Mouse (Mus musculus): ENCODE measurements around the gene Erv3. TPM values are rescaled to one million over a fixed set of nuclear protein-coding genes. Genes with fewer than 3 reads are reported as not detected.

The Erv3 gene
- polyA plus RNA-seq, 1 experiment: not detected

DNA sequence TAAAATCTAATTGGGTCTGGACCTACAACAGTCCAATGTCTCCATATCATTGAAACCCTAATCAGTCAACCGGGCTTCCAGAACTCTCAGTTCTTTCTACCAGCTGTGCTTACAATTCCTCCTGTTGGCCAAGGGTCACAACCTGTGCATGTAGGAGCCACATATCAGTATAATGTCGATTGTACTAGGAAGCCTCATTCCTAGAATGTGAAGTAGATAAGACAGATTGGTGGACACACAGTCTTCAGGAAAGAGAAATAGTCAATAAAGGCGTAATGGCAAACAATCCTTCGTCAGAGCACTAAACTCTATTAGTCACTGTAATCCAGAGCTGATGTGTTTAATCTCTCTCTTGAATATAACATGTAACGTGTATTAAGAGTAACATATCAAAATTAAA lies 9.4 kb upstream of the Erv3 start:
- Histone ChIP-seq H3K4me3 (replicated peaks) (no peak overlapping the region), H3K27me3 (replicated peaks) (peaks cover 4% of the 10 kb centered on the region), H3K4me1 (peaks cover 7% of the 10 kb centered on the region; the same call in 1 of the 2 replicates), H3K36me3 (replicated peaks; ENCODE audit: low read length) (no peaks in the 10 kb centered on the region), H3K9me3 (peaks cover 7% of the 10 kb centered on the region)
- TF ChIP-seq GATA1 (IDR thresholded peaks at IDR 0.05; ENCODE audit: borderline replicate concordance, low read length): no peak
- no peak for TF ChIP-seq FLI1 (IDR thresholded peaks at IDR 0.05; ENCODE audit: low read length)

DNA sequence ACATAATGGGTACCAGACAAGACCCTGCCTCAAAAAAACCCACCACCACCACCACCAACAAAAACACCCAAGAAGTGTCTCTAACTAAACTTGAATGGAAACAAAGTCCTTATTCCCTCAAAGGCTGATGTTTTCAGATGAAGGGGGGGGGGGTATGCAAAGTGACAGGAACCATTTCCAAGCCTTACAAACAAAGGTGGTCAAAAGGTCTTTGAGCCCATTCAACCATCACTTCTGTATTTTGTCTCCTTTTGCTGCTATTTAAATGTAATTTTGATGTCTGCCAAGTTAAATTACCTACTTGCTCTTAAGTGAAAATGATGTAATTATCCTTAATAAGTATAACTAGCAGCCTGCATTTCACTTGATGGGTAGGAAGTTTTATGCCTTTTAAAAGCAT lies 7.1 kb upstream of the Erv3 start:
- Histone ChIP-seq H3K4me1 (peaks cover 11% of the 10 kb centered on the region; the same call in 1 of the 2 replicates), H3K36me3 (replicated peaks; ENCODE audit: low read length) (no peaks in the 10 kb centered on the region)

DNA sequence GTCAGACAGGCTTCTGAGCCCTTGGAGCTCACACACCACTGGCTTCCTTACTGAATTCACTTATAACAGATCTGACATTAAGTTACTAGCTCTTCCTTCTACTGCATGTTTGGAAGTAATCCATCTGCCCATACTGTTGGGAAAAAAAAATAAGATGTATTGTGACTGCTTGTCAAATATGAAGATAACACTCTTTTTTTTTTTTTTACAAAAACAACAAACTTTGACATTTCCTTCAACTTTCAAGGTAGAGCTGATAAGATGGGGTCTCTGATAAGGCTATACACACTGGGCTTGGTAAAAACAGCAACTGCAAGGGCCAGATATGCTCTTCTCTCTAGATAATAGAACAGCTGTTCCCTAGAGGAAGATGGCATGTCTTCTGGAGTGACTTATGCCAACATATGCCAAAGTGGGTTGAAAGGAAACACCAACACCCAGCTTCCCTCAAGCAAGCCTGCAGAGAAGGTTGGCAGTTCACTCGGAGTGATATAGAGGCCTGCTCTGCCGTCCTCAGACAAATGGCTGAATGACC lies 4.8 kb upstream of the Erv3 start:
- H3K4me1 ChIP-seq: peaks cover 7% of the 10 kb centered on the region; the same call in 1 of the 2 replicates
- H3K27me3 ChIP-seq (replicated peaks): peaks cover 24% of the 10 kb centered on the region
- no peaks in the 10 kb centered on the region for H3K36me3 ChIP-seq (replicated peaks; ENCODE audit: low read length)
- no peak overlapping the region for H3K4me3 ChIP-seq (replicated peaks)
- H3K9me3 ChIP-seq: no peaks in the 10 kb centered on the region
- no peak for TF ChIP-seq GATA1 (IDR thresholded peaks at IDR 0.05; ENCODE audit: borderline replicate concordance, low read length)
- no peak for TF ChIP-seq FLI1 (IDR thresholded peaks at IDR 0.05; ENCODE audit: low read length)

More for the DNA sequence above, 7.1 kb upstream of the Erv3 start:
- Histone ChIP-seq H3K4me3 (replicated peaks) (no peak overlapping the region), H3K27me3 (replicated peaks) (peaks cover 8% of the 10 kb centered on the region), H3K9me3 (peaks cover 3% of the 10 kb centered on the region)
- no peak for TF ChIP-seq FLI1 (IDR thresholded peaks at IDR 0.05; ENCODE audit: low read length)
- no peak for TF ChIP-seq GATA1 (IDR thresholded peaks at IDR 0.05; ENCODE audit: borderline replicate concordance, low read length)

DNA sequence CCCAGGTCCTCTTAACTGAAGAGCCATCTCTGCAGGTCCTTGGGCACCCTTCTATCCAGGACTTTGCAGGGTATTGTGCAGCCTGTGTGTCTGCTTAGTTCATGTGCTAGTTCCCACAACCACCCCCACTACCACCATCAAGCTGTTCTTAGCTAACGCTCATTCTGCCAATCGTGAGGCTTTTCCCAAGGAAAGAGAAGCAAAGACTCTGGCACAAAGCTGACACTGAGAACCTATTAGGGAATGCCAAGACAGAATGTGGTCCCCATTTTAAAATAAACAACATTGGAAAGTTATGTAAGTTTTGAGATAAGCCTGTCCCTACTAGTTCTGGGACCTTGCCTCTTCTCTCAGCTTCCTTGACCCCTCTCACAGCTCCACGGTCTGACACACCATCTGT lies 3.9 kb upstream of the Erv3 start:
- peaks cover 9% of the 10 kb centered on the region for H3K4me1 ChIP-seq
- TF ChIP-seq GATA1 (IDR thresholded peaks at IDR 0.05; ENCODE audit: borderline replicate concordance, low read length) (no peak), FLI1 (IDR thresholded peaks at IDR 0.05; ENCODE audit: low read length) (no peak)
- H3K36me3 ChIP-seq (replicated peaks; ENCODE audit: low read length): no peaks in the 10 kb centered on the region
- H3K4me3 ChIP-seq (replicated peaks): no peak overlapping the region
- H3K9me3 ChIP-seq: no peaks in the 10 kb centered on the region
- H3K27me3 ChIP-seq (replicated peaks): peaks cover 26% of the 10 kb centered on the region

DNA sequence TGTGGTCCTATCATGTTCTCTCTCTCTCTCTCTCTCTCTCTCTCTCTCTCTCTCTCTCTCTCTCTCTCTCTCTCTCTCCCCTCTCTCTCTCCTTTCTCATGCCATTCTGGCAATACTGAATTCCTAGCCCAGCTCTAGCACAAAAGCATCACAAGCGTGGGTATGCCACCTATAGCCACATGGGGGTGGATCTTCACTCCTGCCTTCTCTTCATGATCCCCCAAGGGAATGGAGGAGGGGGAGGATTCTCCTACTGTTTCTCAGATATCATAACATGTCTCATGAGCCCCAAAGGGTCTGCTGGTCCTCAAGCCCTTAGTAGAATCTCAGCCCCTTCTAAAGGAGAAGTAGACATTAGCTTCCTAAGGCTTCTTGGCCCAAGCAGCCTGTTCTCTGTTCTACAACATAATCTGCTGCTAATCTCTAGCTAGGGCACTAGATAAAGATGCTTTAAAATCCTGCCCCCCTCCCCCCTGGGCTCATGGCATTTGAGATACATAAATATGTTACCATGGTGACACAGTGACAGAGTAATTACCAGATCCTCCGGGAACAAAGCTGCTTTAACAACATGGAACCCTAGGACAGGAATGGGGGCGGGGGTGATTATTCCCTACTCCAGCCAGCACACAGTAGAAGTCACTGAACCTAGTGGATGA lies 3.2 kb upstream of the Erv3 start:
- no peak overlapping the region for H3K4me3 ChIP-seq (replicated peaks)
- H3K4me1 ChIP-seq: peaks cover 16% of the 10 kb centered on the region
- no peaks in the 10 kb centered on the region for H3K36me3 ChIP-seq (replicated peaks; ENCODE audit: low read length)
- TF ChIP-seq FLI1 (IDR thresholded peaks at IDR 0.05; ENCODE audit: low read length) (no peak), GATA1 (IDR thresholded peaks at IDR 0.05; ENCODE audit: borderline replicate concordance, low read length) (no peak)
- no peaks in the 10 kb centered on the region for H3K9me3 ChIP-seq
- H3K27me3 ChIP-seq (replicated peaks): peaks cover 28% of the 10 kb centered on the region

DNA sequence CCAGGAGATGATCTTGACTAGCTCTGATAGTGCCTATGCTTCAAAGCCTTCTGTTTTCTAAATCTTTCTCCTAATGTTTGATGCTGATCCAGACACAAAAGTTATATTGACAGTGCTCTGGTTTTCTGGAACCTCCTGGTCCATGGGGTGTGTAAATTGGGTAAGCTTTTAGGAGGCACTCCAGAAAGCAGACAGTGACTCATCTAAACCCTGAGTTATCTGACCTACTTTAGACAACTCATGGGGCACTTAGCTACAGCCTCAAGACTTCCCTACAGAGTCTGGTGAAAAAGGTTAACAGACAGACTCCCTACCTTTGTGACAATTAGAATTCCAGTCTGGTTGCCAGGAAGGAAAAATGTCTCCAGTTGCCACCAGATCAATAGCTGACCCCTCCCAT lies 1.7 kb downstream of the Erv3 start:
- no peaks in the 10 kb centered on the region for H3K36me3 ChIP-seq (replicated peaks; ENCODE audit: low read length)
- H3K4me1 ChIP-seq: peaks cover 12% of the 10 kb centered on the region
- H3K4me3 ChIP-seq (replicated peaks): no peak overlapping the region
- peaks cover 43% of the 10 kb centered on the region for H3K27me3 ChIP-seq (replicated peaks)
- TF ChIP-seq GATA1 (IDR thresholded peaks at IDR 0.05; ENCODE audit: borderline replicate concordance, low read length) (no peak), FLI1 (IDR thresholded peaks at IDR 0.05; ENCODE audit: low read length) (no peak)
- peaks cover 11% of the 10 kb centered on the region for H3K9me3 ChIP-seq

DNA sequence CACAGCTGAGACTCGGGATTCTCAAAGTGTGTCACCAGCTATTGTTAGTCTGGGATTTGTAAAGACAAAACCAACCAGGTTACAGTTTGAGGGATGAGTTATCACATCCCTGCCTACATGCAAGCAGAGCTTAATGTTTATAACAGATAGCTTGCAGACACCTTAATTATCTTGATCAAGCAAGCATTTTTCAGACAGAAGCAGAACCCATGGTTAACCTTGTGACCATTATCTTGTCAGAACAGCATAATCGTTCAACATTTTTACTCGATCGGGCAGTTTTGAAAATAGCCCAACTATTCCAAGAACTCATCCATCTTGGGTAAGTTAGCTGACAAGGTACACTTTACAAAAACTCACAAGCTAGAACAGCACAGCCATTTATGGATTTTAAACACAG lies 5.8 kb downstream of the Erv3 start:
- TF ChIP-seq FLI1 (IDR thresholded peaks at IDR 0.05; ENCODE audit: low read length) (no peak), GATA1 (IDR thresholded peaks at IDR 0.05; ENCODE audit: borderline replicate concordance, low read length) (no peak)
- no peaks in the 10 kb centered on the region for H3K36me3 ChIP-seq (replicated peaks; ENCODE audit: low read length)
- H3K4me1 ChIP-seq: peaks cover 20% of the 10 kb centered on the region
- no peak overlapping the region for H3K4me3 ChIP-seq (replicated peaks)
- peaks cover 11% of the 10 kb centered on the region for H3K9me3 ChIP-seq
- peaks cover 28% of the 10 kb centered on the region for H3K27me3 ChIP-seq (replicated peaks)

DNA sequence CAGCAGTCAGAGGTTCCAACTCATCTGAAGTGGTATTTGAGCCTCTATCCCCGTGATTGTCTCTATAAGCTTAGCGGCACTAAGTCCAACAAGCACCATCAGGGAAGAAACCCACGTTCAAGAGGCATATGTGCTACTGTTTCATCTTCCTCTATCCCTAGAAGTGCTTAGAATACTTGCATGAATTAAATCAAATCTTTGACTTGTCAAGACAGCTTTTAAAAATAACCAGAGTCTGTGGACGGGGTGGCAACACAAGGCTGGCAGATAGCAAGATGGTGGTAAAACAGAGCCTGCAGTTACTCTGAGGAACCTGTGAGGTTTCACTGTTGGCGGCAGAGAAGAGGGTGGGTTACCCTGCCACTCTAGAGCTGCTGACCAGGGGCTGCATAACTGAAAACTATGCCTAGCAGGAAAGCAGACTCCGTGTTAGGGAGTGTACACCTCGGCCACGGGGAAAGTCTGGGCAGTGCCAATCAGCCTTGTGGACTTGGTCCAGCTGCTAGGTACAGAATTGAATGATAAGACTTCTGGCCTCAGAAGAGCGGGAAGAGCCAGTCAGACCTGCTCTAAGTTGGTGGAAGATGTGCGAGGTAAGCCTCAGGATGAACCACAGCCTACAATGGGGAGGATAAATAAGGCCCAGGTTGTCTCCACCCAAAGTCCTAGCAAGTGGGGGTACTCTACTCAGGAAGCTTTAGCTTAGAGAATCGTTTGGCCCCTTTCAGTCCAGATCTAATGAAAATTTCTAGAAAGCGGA lies 8.0 kb downstream of the Erv3 start:
- peaks cover 16% of the 10 kb centered on the region for H3K27me3 ChIP-seq (replicated peaks)
- H3K4me3 ChIP-seq (replicated peaks): no peak overlapping the region
- H3K9me3 ChIP-seq: peaks cover 11% of the 10 kb centered on the region
- peaks cover 28% of the 10 kb centered on the region for H3K4me1 ChIP-seq
- no peak for TF ChIP-seq FLI1 (IDR thresholded peaks at IDR 0.05; ENCODE audit: low read length)
- no peak for TF ChIP-seq GATA1 (IDR thresholded peaks at IDR 0.05; ENCODE audit: borderline replicate concordance, low read length)
- no peaks in the 10 kb centered on the region for H3K36me3 ChIP-seq (replicated peaks; ENCODE audit: low read length)

DNA sequence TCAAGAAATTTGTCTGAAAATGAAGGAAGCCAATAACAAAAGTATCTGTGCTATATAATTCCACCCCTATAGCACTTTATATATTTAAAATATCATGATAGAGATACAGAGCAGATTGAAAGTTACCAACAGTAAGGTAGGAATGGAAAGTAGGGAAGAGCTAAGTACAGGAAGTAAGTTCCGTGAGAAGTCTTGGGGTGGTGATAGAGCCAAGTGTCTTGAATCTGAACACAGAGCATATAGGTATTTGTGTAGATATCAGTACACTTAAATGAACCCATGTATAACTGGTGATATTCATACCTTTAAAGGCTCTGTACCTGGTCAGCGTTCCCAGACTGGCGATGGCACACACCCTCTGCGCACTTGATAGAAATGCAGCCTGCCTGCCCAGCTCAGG lies 9.5 kb downstream of the Erv3 start:
- peaks cover 6% of the 10 kb centered on the region for H3K9me3 ChIP-seq
- H3K4me3 ChIP-seq (replicated peaks): no peak overlapping the region
- peaks cover 19% of the 10 kb centered on the region for H3K27me3 ChIP-seq (replicated peaks)
- H3K4me1 ChIP-seq: peaks cover 34% of the 10 kb centered on the region
- no peak for TF ChIP-seq GATA1 (IDR thresholded peaks at IDR 0.05; ENCODE audit: borderline replicate concordance, low read length)
- TF ChIP-seq FLI1 (IDR thresholded peaks at IDR 0.05; ENCODE audit: low read length): no peak
- no peaks in the 10 kb centered on the region for H3K36me3 ChIP-seq (replicated peaks; ENCODE audit: low read length)
